Mouse (Mus musculus) cortical plate, adult 2 months (tissue): ENCODE measurements at regions not wholly inside any gene's neighbourhood (a gene's known extent, or its start where the extent isn't known, plus 50 kb on each side); places are given as distances from the start of the nearest gene placed in this dataset.

ENCODE experiments used
- CTCF ChIP-seq: fragments of 200-500 bp; IDR thresholded peaks from 2 replicates; pipeline ENCODE4 v1.5.1; 2011; ENCODE audit warnings: mild to moderate bottlenecking, control low read depth, low read length; ENCODE audit not compliant: insufficient read depth; ENCODE audit errors: extremely low read depth
- POLR2A ChIP-seq: fragments of 200-500 bp; IDR thresholded peaks from 2 replicates; pipeline ENCODE4 v1.6.1; 2011; ENCODE audit warnings: mild to moderate bottlenecking, low read length, control low read depth; ENCODE audit not compliant: insufficient read depth; ENCODE audit errors: extremely low read depth

GRCm38 (mm10) chr11:45457597-45457996 is 394.3 kb upstream of the Clint1 start:
- TF ChIP-seq CTCF (no peak), POLR2A (no peak)
